Mouse (Mus musculus): ENCODE measurements around the gene Cers6.

DNA sequence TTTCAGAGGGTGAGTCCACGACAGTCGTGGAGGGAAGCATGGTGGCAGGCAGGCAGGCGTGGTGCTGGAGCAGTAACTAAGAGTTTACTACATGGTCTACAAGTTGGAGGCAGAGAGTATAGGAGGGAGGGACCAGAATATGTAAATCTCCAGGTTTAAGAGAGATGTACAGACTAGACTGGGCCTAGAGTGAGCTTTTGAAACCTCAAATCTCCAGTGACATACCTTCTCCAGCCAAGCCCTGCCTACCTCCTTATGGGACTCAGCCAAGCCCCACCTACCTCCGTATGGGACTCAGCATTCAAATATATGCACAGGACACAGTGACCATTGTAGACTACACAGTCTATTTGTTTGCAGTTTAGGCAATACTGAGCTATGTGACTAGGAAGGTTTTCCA, 184.7 kb downstream of the Cers6 start:
- TF ChIP-seq CTCF (IDR thresholded peaks at IDR 0.05; ENCODE audit: control insufficient read depth, insufficient read depth, low read length) (no peak), POLR2A (IDR thresholded peaks at IDR 0.05; ENCODE audit: borderline replicate concordance, control insufficient read depth, low read depth, low read length) (no peak)

Measured in bone marrow, adult 2 months (tissue).